Mouse (Mus musculus) limb, embryonic 12.5 days (tissue): ENCODE results near the gene Slc2a5. TPM values are rescaled to one million over a fixed set of nuclear protein-coding genes. Genes with fewer than 3 reads are reported as not detected.

Source experiments
- ATAC-seq: fragments of 200-750 bp; cut with Nextera tagmentation; 2 replicates; pipeline ENCODE4 v1.8.0; 2017; ENCODE audit warnings: low read depth, moderate TSS enrichment; ENCODE audit not compliant: insufficient number of reproducible peaks, insufficient read depth, low FRiP score, low TSS enrichment
- H3K27ac ChIP-seq: fragments of 300-500 bp; sonication (generic); 2 replicates; pipeline ENCODE4 v1.5.1; 2016; ENCODE audit warnings: mild to moderate bottlenecking, moderate library complexity
- H3K27me3 ChIP-seq: fragments of 300-500 bp; sonication (generic); 2 replicates; pipeline ENCODE4 v1.6.1; 2016; ENCODE audit warnings: mild to moderate bottlenecking, moderate library complexity
- H3K36me3 ChIP-seq: fragments of 300-500 bp; sonication (generic); 2 replicates; pipeline ENCODE4 v1.6.1; 2016; ENCODE audit warnings: mild to moderate bottlenecking, moderate library complexity
- H3K4me1 ChIP-seq: fragments of 300-500 bp; sonication (generic); replicated peaks from 2 replicates; pipeline ENCODE4 v1.6.1; 2016
- H3K4me2 ChIP-seq: fragments of 300-500 bp; sonication (generic); 2 replicates; pipeline ENCODE4 v1.6.1; 2016; ENCODE audit warnings: mild to moderate bottlenecking, moderate library complexity
- H3K4me3 ChIP-seq: fragments of 300-500 bp; sonication (generic); replicated peaks from 2 replicates; pipeline ENCODE4 v1.5.1; 2016; ENCODE audit warnings: mild to moderate bottlenecking
- H3K9ac ChIP-seq: fragments of 300-500 bp; sonication (generic); replicated peaks from 2 replicates; pipeline ENCODE4 v1.6.1; 2016; ENCODE audit warnings: mild to moderate bottlenecking, moderate library complexity
- H3K9me3 ChIP-seq: fragments of 300-500 bp; sonication (generic); 2 replicates; pipeline ENCODE4 v1.6.1; 2016; ENCODE audit warnings: mild to moderate bottlenecking, moderate library complexity
- WGBS: fragments of 180-500 bp; shearing (Covaris S2); methylation state at CpG from one replicate; pipeline ENCODE4 v1.1.7; 2016; 5-methylcytosine and 5-hydroxymethylcytosine counted together
- polyA plus RNA-seq: library from polyadenylated mRNA; unstranded; fragments of >200 nt; fragmentation: Nextera tagmentation; extraction: Ambion mirVana; gene quantifications from 2 replicates; pipeline ENCODE4 v1.2.1, GENCODE M21; 2016

The Slc2a5 gene
- polyA plus RNA-seq, 1 experiment from 2014 or later, result 1.6 TPM

DNA sequence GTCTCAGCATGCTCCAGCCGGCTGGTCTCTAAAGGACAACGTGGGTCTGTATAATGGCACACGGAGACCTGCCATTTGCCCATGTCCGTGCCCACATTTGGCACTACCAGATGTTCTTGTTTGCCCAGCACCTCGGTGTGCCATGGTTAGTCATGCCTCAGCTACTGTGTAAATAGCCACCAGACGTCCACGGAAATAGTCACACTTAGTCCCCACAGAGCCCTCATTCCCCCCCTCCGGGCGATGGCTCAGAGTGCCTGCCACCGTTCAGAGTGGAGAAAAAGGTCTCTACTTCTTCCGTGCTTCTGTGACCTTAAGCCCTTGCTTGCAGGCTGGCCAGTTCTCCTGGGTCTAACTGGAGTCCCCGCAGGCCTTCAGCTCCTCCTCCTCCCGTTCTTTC lies 20.0 kb downstream of the Slc2a5 start:
- 0 out of 2 replicates have a peak, but pooled peaks cover 5% of the 10 kb centered on the region for H3K9me3 ChIP-seq
- ATAC-seq, result no peak
- no peak overlapping the region for H3K4me3 ChIP-seq
- H3K4me1 ChIP-seq, result peaks cover 7% of the 10 kb centered on the region; the same call in 1 of the 2 replicates
- no peak overlapping the region for H3K9ac ChIP-seq
- no peaks in the 10 kb centered on the region for H3K36me3 ChIP-seq
- no peak overlapping the region for H3K27ac ChIP-seq
- WGBS, result 75% methylated on average over 13 of the region's 13 CpGs
- no peak overlapping the region for H3K4me2 ChIP-seq
- H3K27me3 ChIP-seq, result no peaks in the 10 kb centered on the region; the same call in 1 of the 2 replicates

GRCm38 (mm10) chr4:150140346-150140745 lies 21.3 kb downstream of the Slc2a5 start:
- H3K4me1 ChIP-seq, result peaks cover 7% of the 10 kb centered on the region; the same call in 1 of the 2 replicates
- no peak overlapping the region for H3K27ac ChIP-seq
- WGBS, result 84% methylated on average over 7 of the region's 7 CpGs
- no peaks in the 10 kb centered on the region; the same call in 1 of the 2 replicates for H3K27me3 ChIP-seq
- H3K4me2 ChIP-seq, result no peak overlapping the region
- no peaks in the 10 kb centered on the region for H3K36me3 ChIP-seq
- ATAC-seq, result no peak
- no peak overlapping the region for H3K9ac ChIP-seq
- H3K4me3 ChIP-seq, result no peak overlapping the region
- 0 out of 2 replicates have a peak, but pooled peaks cover 5% of the 10 kb centered on the region for H3K9me3 ChIP-seq

GRCm38 (mm10) chr4:150144242-150144641 lies 25.2 kb downstream of the Slc2a5 start:
- no peaks in the 10 kb centered on the region for H3K27me3 ChIP-seq
- H3K9ac ChIP-seq, result no peak overlapping the region
- H3K9me3 ChIP-seq, result peaks cover 19% of the 10 kb centered on the region
- H3K36me3 ChIP-seq, result no peaks in the 10 kb centered on the region
- H3K4me1 ChIP-seq, result no peaks in the 10 kb centered on the region
- no peak for ATAC-seq
- 22% methylated on average over 12 of the region's 12 CpGs for WGBS
- H3K4me2 ChIP-seq, result 0 out of 2 replicates have a peak overlapping the region, but pooled peaks have one; percentile 15
- no peak overlapping the region for H3K4me3 ChIP-seq
- H3K27ac ChIP-seq, result no peak overlapping the region

DNA sequence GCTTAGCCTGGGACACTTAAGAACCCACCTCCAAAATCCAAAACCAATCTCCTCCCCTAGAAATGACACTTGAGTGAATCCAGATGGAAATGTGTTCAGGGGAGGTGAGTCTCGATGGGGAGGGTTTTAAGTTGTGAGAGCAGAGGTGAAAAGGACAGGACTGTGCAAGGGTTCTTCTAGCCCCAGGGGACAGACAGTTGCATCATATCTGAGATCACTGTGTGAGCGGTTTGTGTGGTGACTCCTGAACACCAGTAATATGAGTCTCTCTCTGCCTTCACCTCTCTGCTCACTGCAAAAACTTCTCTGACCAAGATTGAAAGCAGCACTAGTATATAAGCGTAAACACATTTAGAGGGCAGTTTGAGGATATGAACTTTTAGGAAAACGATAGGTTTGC lies 27.2 kb downstream of the Slc2a5 start:
- H3K4me2 ChIP-seq, result no peak overlapping the region
- H3K4me1 ChIP-seq, result no peaks in the 10 kb centered on the region
- H3K9ac ChIP-seq, result no peak overlapping the region
- no peak overlapping the region for H3K27ac ChIP-seq
- 71% methylated on average over 4 of the region's 4 CpGs for WGBS
- no peaks in the 10 kb centered on the region for H3K36me3 ChIP-seq
- H3K4me3 ChIP-seq, result no peak overlapping the region
- H3K9me3 ChIP-seq, result peaks cover 19% of the 10 kb centered on the region
- no peak for ATAC-seq
- no peaks in the 10 kb centered on the region for H3K27me3 ChIP-seq

DNA sequence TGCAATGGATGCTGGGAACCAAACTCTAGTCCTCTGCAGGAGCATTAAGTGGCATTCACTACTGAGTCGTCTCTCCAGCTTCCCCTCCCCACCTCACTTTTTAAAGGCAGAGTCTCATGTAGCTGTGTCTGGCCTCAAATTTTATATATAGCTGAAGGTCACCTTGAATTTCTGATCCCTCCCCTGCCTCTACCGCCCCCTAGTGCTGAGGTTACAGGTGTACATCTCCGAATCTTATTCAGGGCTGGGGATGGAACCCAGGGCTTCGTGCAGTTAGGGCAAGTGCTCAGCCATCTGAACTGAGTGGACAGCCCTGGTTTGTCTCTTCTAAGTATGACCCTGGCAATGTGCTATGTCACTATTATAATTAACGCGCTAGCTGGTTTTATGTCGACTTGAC lies 32.0 kb downstream of the Slc2a5 start:
- ATAC-seq, result no peak
- no peaks in the 10 kb centered on the region for H3K4me1 ChIP-seq
- no peak overlapping the region for H3K9ac ChIP-seq
- WGBS, result 78% methylated on average over 7 of the region's 7 CpGs
- H3K27me3 ChIP-seq, result no peaks in the 10 kb centered on the region
- H3K4me2 ChIP-seq, result no peak overlapping the region
- H3K27ac ChIP-seq, result no peak overlapping the region
- H3K9me3 ChIP-seq, result peaks cover 14% of the 10 kb centered on the region
- no peak overlapping the region for H3K4me3 ChIP-seq
- H3K36me3 ChIP-seq, result no peaks in the 10 kb centered on the region

- Histone ChIP-seq H3K36me3 (no peaks in the 10 kb centered on the region), H3K9ac (no peak overlapping the region), H3K4me2 (no peak overlapping the region), H3K27me3 (no peaks in the 10 kb centered on the region), H3K4me3 (no peak overlapping the region), H3K9me3 (peaks cover 13% of the 10 kb centered on the region), H3K27ac (no peak overlapping the region), H3K4me1 (no peaks in the 10 kb centered on the region)
- ATAC-seq, result no peak
- 85% methylated on average over 8 of the region's 8 CpGs for WGBS
Measured at GRCm38 (mm10) chr4:150152483-150152882, 33.4 kb downstream of the Slc2a5 start.

DNA sequence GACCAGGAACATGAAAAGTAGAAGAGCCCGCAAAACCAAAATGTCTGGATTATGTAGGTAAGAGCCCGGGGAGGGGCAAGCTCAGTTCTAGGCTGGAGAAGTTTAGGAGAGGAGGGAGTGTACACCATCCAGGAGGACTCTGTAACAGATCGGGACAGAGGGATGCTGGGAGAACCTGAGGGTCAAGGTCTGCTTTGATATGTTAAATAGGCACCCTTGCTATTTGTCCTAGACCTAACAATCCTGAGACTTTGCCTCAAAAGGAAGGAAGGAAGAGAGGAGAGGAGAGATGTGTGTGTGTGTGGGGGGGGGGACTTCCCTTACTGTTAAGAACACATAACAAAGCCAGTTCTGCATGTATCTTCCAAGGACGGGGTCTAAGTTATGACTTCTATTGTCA lies 36.2 kb downstream of the Slc2a5 start:
- Histone ChIP-seq H3K27ac (no peak overlapping the region), H3K9me3 (no peaks in the 10 kb centered on the region), H3K9ac (no peak overlapping the region), H3K36me3 (no peaks in the 10 kb centered on the region), H3K27me3 (no peaks in the 10 kb centered on the region), H3K4me1 (no peaks in the 10 kb centered on the region), H3K4me2 (no peak overlapping the region), H3K4me3 (no peak overlapping the region)
- 91% methylated on average over 4 of the region's 4 CpGs for WGBS
- ATAC-seq, result no peak

DNA sequence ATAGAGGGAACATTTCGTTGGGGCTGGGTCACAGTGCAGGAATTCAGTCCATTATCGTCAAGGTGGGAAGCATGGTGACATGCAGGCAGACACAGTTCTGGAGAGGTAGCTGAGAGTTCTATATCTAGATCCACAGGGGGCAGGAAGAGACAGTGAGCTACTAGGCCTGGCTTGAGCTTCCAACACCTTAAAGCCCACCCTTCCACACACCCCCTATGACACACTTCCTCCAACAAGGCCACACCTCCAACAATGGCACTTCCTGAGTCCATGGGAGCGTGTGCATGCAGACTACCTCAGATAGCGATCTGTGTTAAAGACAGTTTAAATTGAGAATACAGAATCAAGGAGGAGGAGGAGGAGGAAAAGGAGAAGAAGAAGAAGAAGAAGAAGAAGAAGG lies 36.6 kb downstream of the Slc2a5 start:
- Histone ChIP-seq H3K4me1 (no peaks in the 10 kb centered on the region), H3K36me3 (no peaks in the 10 kb centered on the region), H3K9me3 (no peaks in the 10 kb centered on the region), H3K9ac (no peak overlapping the region), H3K4me3 (no peak overlapping the region), H3K27me3 (no peaks in the 10 kb centered on the region), H3K27ac (no peak overlapping the region), H3K4me2 (no peak overlapping the region)
- WGBS, result 77% methylated on average over 4 of the region's 4 CpGs
- no peak for ATAC-seq

- H3K27me3 ChIP-seq, result no peaks in the 10 kb centered on the region
- peaks cover 1% of the 10 kb centered on the region for H3K9me3 ChIP-seq
- H3K4me3 ChIP-seq, result no peak overlapping the region
- no peak overlapping the region for H3K9ac ChIP-seq
- H3K36me3 ChIP-seq, result no peaks in the 10 kb centered on the region
- no peak overlapping the region for H3K4me2 ChIP-seq
- H3K4me1 ChIP-seq, result no peaks in the 10 kb centered on the region
- 67% methylated on average over 14 of the region's 14 CpGs for WGBS
- ATAC-seq, result no peak
- H3K27ac ChIP-seq, result no peak overlapping the region
Measured at GRCm38 (mm10) chr4:150157348-150157882, 38.3 kb downstream of the Slc2a5 start.

- no peaks in the 10 kb centered on the region for H3K36me3 ChIP-seq
- no peak overlapping the region for H3K4me3 ChIP-seq
- no peak overlapping the region for H3K4me2 ChIP-seq
- H3K27me3 ChIP-seq, result no peaks in the 10 kb centered on the region
- H3K9me3 ChIP-seq, result peaks cover 5% of the 10 kb centered on the region
- H3K9ac ChIP-seq, result no peak overlapping the region
- 82% methylated on average over 2 of the region's 2 CpGs for WGBS
- H3K4me1 ChIP-seq, result no peaks in the 10 kb centered on the region
- no peak overlapping the region for H3K27ac ChIP-seq
- no peak for ATAC-seq
Measured at GRCm38 (mm10) chr4:150159458-150159857, 40.4 kb downstream of the Slc2a5 start.

GRCm38 (mm10) chr4:150162561-150163169 lies 43.6 kb downstream of the Slc2a5 start:
- WGBS, result 66% methylated on average over 13 of the region's 13 CpGs

GRCm38 (mm10) chr4:150164875-150165274 lies 45.8 kb downstream of the Slc2a5 start:
- Histone ChIP-seq H3K4me1 (no peaks in the 10 kb centered on the region), H3K9me3 (peaks cover 5% of the 10 kb centered on the region), H3K4me3 (no peak overlapping the region), H3K27me3 (no peaks in the 10 kb centered on the region; the same call in 1 of the 2 replicates), H3K9ac (no peak overlapping the region), H3K4me2 (peak overlapping the region; percentile 1; the same call in 1 of the 2 replicates), H3K27ac (no peak overlapping the region), H3K36me3 (no peaks in the 10 kb centered on the region)
- no peak for ATAC-seq
- WGBS, result 32% methylated on average over 13 of the region's 13 CpGs

More at GRCm38 (mm10) chr4:150162561-150163169, 43.6 kb downstream of the Slc2a5 start:
- no peak overlapping the region for H3K27ac ChIP-seq
- no peak overlapping the region for H3K4me2 ChIP-seq
- ATAC-seq, result no peak
- H3K36me3 ChIP-seq, result no peaks in the 10 kb centered on the region
- H3K9ac ChIP-seq, result no peak overlapping the region
- peaks cover 5% of the 10 kb centered on the region for H3K9me3 ChIP-seq
- H3K4me3 ChIP-seq, result no peak overlapping the region
- no peaks in the 10 kb centered on the region for H3K4me1 ChIP-seq
- H3K27me3 ChIP-seq, result no peaks in the 10 kb centered on the region; the same call in 1 of the 2 replicates
